Mouse (Mus musculus) kidney, adult 2 months (tissue): ENCODE results near the gene B430306N03Rik. TPM values are rescaled to one million over a fixed set of nuclear protein-coding genes. Genes with fewer than 3 reads are reported as not detected.

Source experiments
- DNase-seq: peaks from one replicate; pipeline ENCODE4 v3.0.0; 2021
- H3K27ac ChIP-seq: fragments of 200-500 bp; 2 replicates; pipeline ENCODE4 v1.5.1; 2012; ENCODE audit warnings: low read depth, low read length, control low read depth, inconsistent platforms; ENCODE audit not compliant: insufficient read depth
- H3K27me3 ChIP-seq: fragments of 200-500 bp; replicated peaks from 2 replicates; pipeline ENCODE4 v1.6.1; 2012; ENCODE audit warnings: mild to moderate bottlenecking, moderate library complexity, low read length, inconsistent platforms; ENCODE audit not compliant: control insufficient read depth, insufficient read depth
- H3K36me3 ChIP-seq: fragments of 200-500 bp; 2 replicates; pipeline ENCODE4 v1.6.1; 2012; ENCODE audit warnings: mild to moderate bottlenecking, moderate library complexity, low read length, inconsistent platforms; ENCODE audit not compliant: control insufficient read depth, insufficient read depth
- H3K4me1 ChIP-seq: fragments of 200-500 bp; 2 replicates; pipeline ENCODE4 v1.6.1; 2011; ENCODE audit warnings: low read length; ENCODE audit not compliant: control insufficient read depth, insufficient read depth
- H3K4me3 ChIP-seq: fragments of 200-500 bp; 2 replicates; pipeline ENCODE4 v1.5.1; 2011; ENCODE audit warnings: mild to moderate bottlenecking, low read depth, low read length, control low read depth; ENCODE audit not compliant: insufficient read depth
- CTCF ChIP-seq: fragments of 200-500 bp; conservative IDR thresholded peaks from 2 replicates; pipeline ENCODE4 v1.5.1; 2011; ENCODE audit warnings: low read depth, mild to moderate bottlenecking, control low read depth, low read length, moderate library complexity, mixed read lengths; ENCODE audit not compliant: insufficient read depth, insufficient read length
- POLR2A ChIP-seq: fragments of 200-500 bp; IDR thresholded peaks from one replicate; pipeline ENCODE4 v1.6.1; 2011; ENCODE audit warnings: low read depth, low read length, control low read depth
- WGBS: fragments of 180-500 bp; shearing (Covaris S2); methylation state at CpG from one replicate; pipeline ENCODE4 v1.1.7; 2018; 5-methylcytosine and 5-hydroxymethylcytosine counted together
- polyA plus RNA-seq: library from polyadenylated mRNA; depleted of rRNA; stranded (reverse); fragments of >200 nt; gene quantifications from 2 replicates; pipeline ENCODE4 v1.2.3, GENCODE M21; 2012; rRNA removed

Gene B430306N03Rik
- polyA plus RNA-seq, 1 experiment, result 0.45 TPM

GRCm38 (mm10) chr17:48376102-48376501 lies 60.2 kb downstream of the B430306N03Rik start:
- WGBS, result 78% methylated on average over 1 of the region's 1 CpGs
- H3K4me1 ChIP-seq, result no peaks in the 10 kb centered on the region
- DNase-seq, result no peak
- TF ChIP-seq CTCF, result no peak
- TF ChIP-seq POLR2A, result no peak
- no peaks in the 10 kb centered on the region for H3K36me3 ChIP-seq
- no peak overlapping the region for H3K27ac ChIP-seq
- H3K4me3 ChIP-seq, result no peak overlapping the region
- no peaks in the 10 kb centered on the region for H3K27me3 ChIP-seq

Other genes with a start within 250 kb of the B430306N03Rik start
- not detected in 2 replicates for gene 1700067P10Rik, start 226.8 kb upstream of the B430306N03Rik start, polyA plus RNA-seq
- gene 9830107B12Rik, start 169.9 kb upstream of the B430306N03Rik start, polyA plus RNA-seq, result not detected in 2 replicates
- gene A530064D06Rik, start 148.9 kb upstream of the B430306N03Rik start, polyA plus RNA-seq, result 0.15 and 0.27 TPM in 2 replicates
- gene Trem1, start 83.4 kb upstream of the B430306N03Rik start, polyA plus RNA-seq, result 0.03 TPM in 2 replicates
- gene Trem3, start 68.4 kb upstream of the B430306N03Rik start, polyA plus RNA-seq, result 0.11 and 0.19 TPM in 2 replicates
- 0.91 and 0.92 TPM in 2 replicates for gene Treml4, start 51.8 kb upstream of the B430306N03Rik start, polyA plus RNA-seq
- gene Treml2, start 16.6 kb upstream of the B430306N03Rik start, polyA plus RNA-seq, result 0.07 and 3.1 TPM in 2 replicates
- gene Trem2, start 30.3 kb downstream of the B430306N03Rik start, polyA plus RNA-seq, result 0.62 and 0.75 TPM in 2 replicates
- gene Treml1, start 43.8 kb downstream of the B430306N03Rik start, polyA plus RNA-seq, result 0.09 and 0.15 TPM in 2 replicates
- gene Nfya, start 93.8 kb downstream of the B430306N03Rik start, polyA plus RNA-seq, result 45.8 and 46.2 TPM in 2 replicates
- gene Oard1, start 93.9 kb downstream of the B430306N03Rik start, polyA plus RNA-seq, result 18.2 and 25.8 TPM in 2 replicates
- 2.0 and 6.0 TPM in 2 replicates for gene Apobec2, start 116.8 kb downstream of the B430306N03Rik start, polyA plus RNA-seq
- 0.41 and 0.53 TPM in 2 replicates for gene Tspo2, start 135.4 kb downstream of the B430306N03Rik start, polyA plus RNA-seq
- 0.26 and 0.58 TPM in 2 replicates for gene Unc5cl, start 138.8 kb downstream of the B430306N03Rik start, polyA plus RNA-seq